Mouse (Mus musculus) limb, embryonic 12.5 days (tissue): ENCODE results near the gene Eif3g. TPM values are rescaled to one million over a fixed set of nuclear protein-coding genes. Genes with fewer than 3 reads are reported as not detected.

Experiments used
- ATAC-seq: fragments of 200-750 bp; cut with Nextera tagmentation; 2 replicates; pipeline ENCODE4 v1.8.0; 2017; ENCODE audit warnings: low read depth, moderate TSS enrichment; ENCODE audit not compliant: insufficient number of reproducible peaks, insufficient read depth, low FRiP score, low TSS enrichment
- H3K27ac ChIP-seq: fragments of 300-500 bp; sonication (generic); 2 replicates; pipeline ENCODE4 v1.5.1; 2016; ENCODE audit warnings: mild to moderate bottlenecking, moderate library complexity
- H3K27me3 ChIP-seq: fragments of 300-500 bp; sonication (generic); 2 replicates; pipeline ENCODE4 v1.6.1; 2016; ENCODE audit warnings: mild to moderate bottlenecking, moderate library complexity
- H3K36me3 ChIP-seq: fragments of 300-500 bp; sonication (generic); 2 replicates; pipeline ENCODE4 v1.6.1; 2016; ENCODE audit warnings: mild to moderate bottlenecking, moderate library complexity
- H3K4me1 ChIP-seq: fragments of 300-500 bp; sonication (generic); replicated peaks from 2 replicates; pipeline ENCODE4 v1.6.1; 2016
- H3K4me2 ChIP-seq: fragments of 300-500 bp; sonication (generic); 2 replicates; pipeline ENCODE4 v1.6.1; 2016; ENCODE audit warnings: mild to moderate bottlenecking, moderate library complexity
- H3K4me3 ChIP-seq: fragments of 300-500 bp; sonication (generic); replicated peaks from 2 replicates; pipeline ENCODE4 v1.5.1; 2016; ENCODE audit warnings: mild to moderate bottlenecking
- H3K9ac ChIP-seq: fragments of 300-500 bp; sonication (generic); replicated peaks from 2 replicates; pipeline ENCODE4 v1.6.1; 2016; ENCODE audit warnings: mild to moderate bottlenecking, moderate library complexity
- H3K9me3 ChIP-seq: fragments of 300-500 bp; sonication (generic); 2 replicates; pipeline ENCODE4 v1.6.1; 2016; ENCODE audit warnings: mild to moderate bottlenecking, moderate library complexity
- WGBS: fragments of 180-500 bp; shearing (Covaris S2); methylation state at CpG from one replicate; pipeline ENCODE4 v1.1.7; 2016; 5-methylcytosine and 5-hydroxymethylcytosine counted together
- polyA plus RNA-seq: library from polyadenylated mRNA; unstranded; fragments of >200 nt; fragmentation: Nextera tagmentation; extraction: Ambion mirVana; gene quantifications from 2 replicates; pipeline ENCODE4 v1.2.1, GENCODE M21; 2016

The Eif3g gene
- polyA plus RNA-seq, 1 experiment from 2014 or later = 335 TPM

- H3K36me3 ChIP-seq = no peaks in the 10 kb centered on the region
- no peak for ATAC-seq
- H3K9me3 ChIP-seq = no peaks in the 10 kb centered on the region
- no peak overlapping the region for H3K4me2 ChIP-seq
- no peak overlapping the region for H3K27ac ChIP-seq
- H3K27me3 ChIP-seq = peaks cover 36% of the 10 kb centered on the region
- no peak overlapping the region for H3K4me3 ChIP-seq
- no peak overlapping the region for H3K9ac ChIP-seq
- WGBS = 85% methylated on average over 12 of the region's 12 CpGs
- H3K4me1 ChIP-seq = peaks cover 10% of the 10 kb centered on the region; the same call in 1 of the 2 replicates
These were observed 24.9 kb downstream of the Eif3g start for GRCm38 (mm10) chr9:20873521-20873920.

DNA sequence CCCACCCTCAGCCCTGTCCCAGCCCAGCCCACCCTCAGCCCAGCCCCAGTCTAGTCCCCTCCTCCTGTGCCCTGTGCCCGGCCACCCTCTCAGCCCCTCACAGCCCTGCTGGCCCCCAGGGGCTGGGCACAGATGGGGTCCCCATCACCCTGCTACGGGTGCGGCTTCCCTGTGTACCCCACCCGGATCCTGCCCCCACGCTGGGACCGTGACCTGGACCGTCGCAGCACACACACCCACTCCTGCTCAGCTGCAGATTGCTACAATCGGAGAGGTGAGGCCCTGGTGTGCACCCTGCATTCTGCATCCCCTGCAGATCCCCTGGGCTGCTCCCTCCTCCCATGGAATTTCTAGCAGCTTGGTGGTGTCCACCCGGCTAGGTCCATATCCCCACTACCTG, 25.4 kb downstream of the Eif3g start:
- ATAC-seq = no peak
- no peaks in the 10 kb centered on the region for H3K9me3 ChIP-seq
- H3K4me1 ChIP-seq = peaks cover 12% of the 10 kb centered on the region; the same call in 1 of the 2 replicates
- no peak overlapping the region for H3K4me3 ChIP-seq
- peaks cover 41% of the 10 kb centered on the region for H3K27me3 ChIP-seq
- no peak overlapping the region for H3K27ac ChIP-seq
- 87% methylated on average over 10 of the region's 10 CpGs for WGBS
- no peak overlapping the region for H3K4me2 ChIP-seq
- no peak overlapping the region for H3K9ac ChIP-seq
- H3K36me3 ChIP-seq = no peaks in the 10 kb centered on the region

GRCm38 (mm10) chr9:20870211-20871173, 27.9 kb downstream of the Eif3g start:
- Histone ChIP-seq H3K27me3 (peaks cover 64% of the 10 kb centered on the region), H3K4me1 (peaks cover 9% of the 10 kb centered on the region; the same call in 1 of the 2 replicates), H3K9ac (no peak overlapping the region), H3K4me2 (no peak overlapping the region), H3K36me3 (no peaks in the 10 kb centered on the region), H3K4me3 (no peak overlapping the region), H3K27ac (no peak overlapping the region), H3K9me3 (no peaks in the 10 kb centered on the region)
- ATAC-seq = no peak
- WGBS = 77% methylated on average over 12 of the region's 12 CpGs

DNA sequence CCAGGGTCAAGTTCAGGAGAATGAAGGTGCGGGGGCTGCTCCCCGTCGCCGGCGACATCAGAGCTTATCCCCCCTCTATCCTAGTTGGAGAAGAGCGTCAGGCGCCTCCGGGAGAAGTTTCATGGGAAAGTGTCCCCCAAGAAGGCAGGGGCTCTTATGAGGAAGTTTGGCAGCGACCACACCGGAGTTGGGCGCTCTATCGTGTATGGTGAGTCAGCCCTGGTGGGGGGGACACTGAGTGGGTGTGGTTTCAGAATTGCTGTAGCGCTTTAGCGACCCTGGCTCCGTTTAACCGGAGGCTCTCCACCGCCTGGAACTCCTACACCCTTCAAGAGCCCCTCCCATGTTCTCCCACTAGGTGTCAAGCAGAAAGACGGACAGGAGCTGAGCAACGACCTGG, 29.2 kb downstream of the Eif3g start:
- Histone ChIP-seq H3K4me2 (peak overlapping the region; percentile 55), H3K4me1 (peaks cover 9% of the 10 kb centered on the region; the same call in 1 of the 2 replicates), H3K4me3 (peak overlapping the region; percentile 41), H3K36me3 (no peaks in the 10 kb centered on the region), H3K27me3 (peaks cover 68% of the 10 kb centered on the region), H3K27ac (no peak overlapping the region), H3K9me3 (no peaks in the 10 kb centered on the region), H3K9ac (peak overlapping the region; percentile 55; the same call in 1 of the 2 replicates)
- no peak for ATAC-seq
- 5% methylated on average over 19 of the region's 19 CpGs for WGBS

DNA sequence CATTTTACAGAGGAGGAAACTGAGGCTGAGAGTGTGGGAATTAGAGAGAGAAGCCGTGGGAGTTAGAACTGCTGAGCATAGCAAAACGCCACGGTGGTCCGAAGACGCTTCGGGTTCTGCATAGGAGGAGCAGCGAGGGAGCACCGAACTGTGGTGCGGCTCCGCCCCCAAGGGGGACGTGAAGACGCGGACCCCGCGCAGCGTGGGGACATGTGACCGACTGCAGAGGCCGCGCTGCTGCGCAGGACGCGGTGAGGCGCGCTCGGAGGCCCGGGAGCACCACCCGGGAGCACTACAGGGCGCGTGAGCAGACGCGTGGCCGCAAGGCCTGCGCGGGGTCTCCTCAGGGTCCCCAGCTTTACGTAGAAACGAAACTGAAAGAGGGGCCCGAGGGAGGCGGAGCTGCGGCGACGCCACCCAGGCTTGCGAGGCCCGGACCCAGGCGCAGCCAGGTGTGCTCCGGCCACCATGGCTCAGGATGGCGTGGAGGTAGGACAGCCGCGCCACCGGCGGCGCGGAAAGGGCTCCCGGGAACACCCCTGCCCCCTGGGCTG, 29.9 kb downstream of the Eif3g start, which contains the start of gene A230050P20Rik:
A230050P20Rik (plus strand) TSS at position 195 of the 554 bp plus-strand sequence.
- 6% methylated on average over 53 of the region's 53 CpGs for WGBS
- Histone ChIP-seq H3K4me1 (peaks cover 9% of the 10 kb centered on the region; the same call in 1 of the 2 replicates), H3K36me3 (no peaks in the 10 kb centered on the region), H3K4me3 (peak within 1 kb of the TSS; percentile 41), H3K27me3 (peaks cover 68% of the 10 kb centered on the region), H3K27ac (no peak within 1 kb of the TSS), H3K4me2 (peak within 1 kb of the TSS; percentile 55), H3K9ac (peak within 1 kb of the TSS; percentile 55), H3K9me3 (no peaks in the 10 kb centered on the region)
- ATAC-seq = no peak

GRCm38 (mm10) chr9:20866879-20867278, 31.5 kb downstream of the Eif3g start:
- Histone ChIP-seq H3K9me3 (no peaks in the 10 kb centered on the region), H3K9ac (no peak overlapping the region), H3K27me3 (peaks cover 64% of the 10 kb centered on the region), H3K4me3 (no peak overlapping the region), H3K36me3 (no peaks in the 10 kb centered on the region), H3K4me1 (peaks cover 9% of the 10 kb centered on the region; the same call in 1 of the 2 replicates), H3K4me2 (no peak overlapping the region), H3K27ac (no peak overlapping the region)
- no peak for ATAC-seq
- 54% methylated on average over 3 of the region's 3 CpGs for WGBS

DNA sequence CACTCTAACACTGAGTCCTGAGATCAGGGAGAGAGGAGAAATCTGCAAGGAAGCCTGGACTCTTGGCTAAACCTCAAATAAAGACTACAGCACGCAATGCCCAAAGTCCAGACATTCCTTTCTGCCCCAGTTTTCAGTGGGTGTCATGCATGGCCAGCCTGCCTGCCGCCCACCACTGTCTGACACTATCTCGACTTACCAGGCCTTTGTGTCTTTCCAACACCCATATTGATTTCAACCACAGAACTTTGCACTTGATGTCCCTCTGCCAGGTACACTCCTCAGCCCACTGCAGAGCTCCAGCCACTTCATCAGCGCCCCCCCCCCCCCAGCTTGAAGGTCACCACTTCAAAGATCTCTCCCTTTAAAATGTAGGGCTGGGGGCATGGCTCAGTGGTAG, 36.2 kb downstream of the Eif3g start:
- H3K4me2 ChIP-seq = no peak overlapping the region
- ATAC-seq = no peak
- no peak overlapping the region for H3K9ac ChIP-seq
- no peak overlapping the region for H3K27ac ChIP-seq
- WGBS = 60% methylated on average over 4 of the region's 4 CpGs
- H3K4me1 ChIP-seq = no peaks in the 10 kb centered on the region
- H3K4me3 ChIP-seq = no peak overlapping the region
- no peaks in the 10 kb centered on the region for H3K36me3 ChIP-seq
- H3K9me3 ChIP-seq = no peaks in the 10 kb centered on the region
- H3K27me3 ChIP-seq = peaks cover 19% of the 10 kb centered on the region

- Histone ChIP-seq H3K4me2 (no peak overlapping the region), H3K27ac (no peak overlapping the region), H3K4me1 (no peaks in the 10 kb centered on the region), H3K9ac (no peak overlapping the region), H3K27me3 (peaks cover 15% of the 10 kb centered on the region), H3K4me3 (no peak overlapping the region), H3K9me3 (no peaks in the 10 kb centered on the region), H3K36me3 (no peaks in the 10 kb centered on the region)
- no peak for ATAC-seq
- WGBS = 11% methylated on average over 4 of the region's 4 CpGs
These were observed 36.6 kb downstream of the Eif3g start for GRCm38 (mm10) chr9:20861821-20862220.

DNA sequence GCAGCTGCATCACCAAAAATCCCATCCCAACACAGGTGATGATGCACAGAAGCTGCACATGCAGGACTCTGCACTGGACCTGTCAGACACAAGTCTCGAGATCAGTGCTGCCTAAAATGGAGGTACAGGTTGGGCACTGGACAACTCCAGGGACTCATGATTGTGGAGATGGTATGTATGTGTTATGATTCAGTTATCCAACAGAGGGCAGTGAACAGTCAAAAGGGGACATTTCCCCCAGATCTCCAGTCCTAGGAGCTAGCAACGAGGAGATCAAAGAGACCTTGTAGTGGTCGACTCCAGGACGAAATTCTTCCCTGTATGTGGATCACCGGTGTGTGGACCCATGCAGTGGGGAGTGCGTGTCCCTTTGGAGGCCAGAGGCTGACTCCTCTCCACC, 38.5 kb downstream of the Eif3g start:
- Histone ChIP-seq H3K27me3 (no peaks in the 10 kb centered on the region), H3K4me1 (no peaks in the 10 kb centered on the region), H3K9ac (no peak overlapping the region), H3K4me2 (no peak overlapping the region), H3K9me3 (no peaks in the 10 kb centered on the region), H3K4me3 (no peak overlapping the region), H3K27ac (no peak overlapping the region), H3K36me3 (no peaks in the 10 kb centered on the region)
- WGBS = 44% methylated on average over 6 of the region's 6 CpGs
- no peak for ATAC-seq

DNA sequence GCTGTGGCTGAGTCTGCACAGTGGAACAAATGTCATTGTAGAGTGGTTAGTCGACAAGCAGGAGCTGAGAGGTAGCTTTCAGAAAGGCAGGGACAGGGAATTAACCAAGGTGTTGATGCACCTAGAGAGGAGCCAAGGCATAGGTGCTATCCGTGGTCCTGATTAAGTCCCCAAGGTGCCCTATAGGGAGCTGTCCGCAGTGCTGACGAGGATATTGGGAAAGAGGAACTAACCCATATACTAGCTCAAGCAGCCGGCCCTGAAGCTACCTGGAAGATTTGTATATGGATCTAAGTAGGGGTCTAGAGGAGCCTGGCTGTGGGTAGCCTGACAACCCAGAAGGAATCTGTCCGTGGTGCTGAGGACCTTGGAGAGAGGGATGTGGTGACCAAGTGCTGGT, 41.3 kb downstream of the Eif3g start:
- Histone ChIP-seq H3K4me3 (no peak overlapping the region), H3K9ac (no peak overlapping the region), H3K4me2 (no peak overlapping the region), H3K4me1 (no peaks in the 10 kb centered on the region), H3K27me3 (no peaks in the 10 kb centered on the region), H3K9me3 (no peaks in the 10 kb centered on the region), H3K36me3 (no peaks in the 10 kb centered on the region), H3K27ac (no peak overlapping the region)
- WGBS = 10% methylated on average over 6 of the region's 6 CpGs
- ATAC-seq = no peak

GRCm38 (mm10) chr9:20850179-20850578, 48.2 kb downstream of the Eif3g start:
- no peak overlapping the region for H3K4me2 ChIP-seq
- H3K27me3 ChIP-seq = no peaks in the 10 kb centered on the region
- H3K4me1 ChIP-seq = no peaks in the 10 kb centered on the region
- no peak for ATAC-seq
- no peak overlapping the region for H3K4me3 ChIP-seq
- WGBS = 86% methylated on average over 2 of the region's 2 CpGs
- H3K9ac ChIP-seq = no peak overlapping the region
- H3K9me3 ChIP-seq = no peaks in the 10 kb centered on the region
- H3K27ac ChIP-seq = no peak overlapping the region
- no peaks in the 10 kb centered on the region for H3K36me3 ChIP-seq
